Mouse (Mus musculus) gastrocnemius, adult 18-20 months (tissue): ENCODE measurements at regions not wholly inside any gene's neighbourhood (a gene's known extent, or its start where the extent isn't known, plus 50 kb on each side); places are given as distances from the start of the nearest gene placed in this dataset.

Experiments used
- DNase-seq: peaks from one replicate; pipeline ENCODE4 v3.0.0; 2021; ENCODE audit warnings: low spot score

- peak; percentile 53 for DNase-seq
Observed at GRCm38 (mm10) chr17:87531411-87532157, 84.8 kb upstream of the Calm2 start.

GRCm38 (mm10) chr17:87532158-87532545 lies 85.4 kb upstream of the Calm2 start:
- peak; percentile 38 for DNase-seq

- no peak for DNase-seq
Observed at GRCm38 (mm10) chr17:87532762-87533161, 86.0 kb upstream of the Calm2 start.

GRCm38 (mm10) chr17:87549568-87549967 lies 86.2 kb upstream of the Epcam start:
- peak; percentile 74 for DNase-seq

- DNase-seq = no peak
Observed at GRCm38 (mm10) chr17:87550518-87551164, 85.1 kb upstream of the Epcam start.

GRCm38 (mm10) chr17:87554561-87554960 lies 81.2 kb upstream of the Epcam start:
- DNase-seq = no peak

GRCm38 (mm10) chr17:87558419-87558818 lies 77.4 kb upstream of the Epcam start:
- no peak for DNase-seq

GRCm38 (mm10) chr17:87559641-87560040 lies 76.1 kb upstream of the Epcam start:
- no peak for DNase-seq

GRCm38 (mm10) chr17:87560923-87561322 lies 74.9 kb upstream of the Epcam start:
- DNase-seq = no peak

- no peak for DNase-seq
Observed at GRCm38 (mm10) chr17:87563375-87563774, 72.4 kb upstream of the Epcam start.

GRCm38 (mm10) chr17:87565631-87566030 lies 70.1 kb upstream of the Epcam start:
- DNase-seq = no peak

GRCm38 (mm10) chr17:87566296-87566695 lies 69.5 kb upstream of the Epcam start:
- no peak for DNase-seq

GRCm38 (mm10) chr17:87566996-87567395 lies 68.8 kb upstream of the Epcam start:
- DNase-seq = no peak

GRCm38 (mm10) chr17:87567475-87567874 lies 68.3 kb upstream of the Epcam start:
- DNase-seq = no peak

GRCm38 (mm10) chr17:87569981-87570380 lies 65.8 kb upstream of the Epcam start:
- no peak for DNase-seq

- DNase-seq = no peak
Observed at GRCm38 (mm10) chr17:87570676-87571344, 65.0 kb upstream of the Epcam start.

- peak; percentile 97 for DNase-seq
Observed at GRCm38 (mm10) chr17:87571345-87571932, 64.3 kb upstream of the Epcam start.

- DNase-seq = no peak
Observed at GRCm38 (mm10) chr17:87583575-87583974, 52.2 kb upstream of the Epcam start.

- DNase-seq = no peak
Observed at GRCm38 (mm10) chr17:87585355-87585754, 50.4 kb upstream of the Epcam start.
